Mouse (Mus musculus) lung, embryonic 16.5 days (tissue): ENCODE data around the gene Rnd1. TPM values are rescaled to one million over a fixed set of nuclear protein-coding genes. Genes with fewer than 3 reads are reported as not detected.

Experiments
- ATAC-seq: fragments of 200-750 bp; cut with Nextera tagmentation; 2 replicates; pipeline ENCODE4 v1.8.0; 2017; ENCODE audit warnings: low read depth, mild to moderate bottlenecking, moderate library complexity
- H3K27ac ChIP-seq: fragments of 300-500 bp; sonication (generic); 2 replicates; pipeline ENCODE4 v1.5.1; 2014; ENCODE audit warnings: mild to moderate bottlenecking, control low read depth, low read length
- H3K27me3 ChIP-seq: fragments of 300-500 bp; sonication (generic); 2 replicates; pipeline ENCODE4 v1.6.1; 2014; ENCODE audit warnings: low read depth, low read length, mixed read lengths; ENCODE audit not compliant: control insufficient read depth, insufficient read depth
- H3K36me3 ChIP-seq: fragments of 300-500 bp; sonication (generic); 2 replicates; pipeline ENCODE4 v1.6.1; 2014; ENCODE audit warnings: low read length; ENCODE audit not compliant: control insufficient read depth, insufficient read depth
- H3K4me1 ChIP-seq: fragments of 300-500 bp; sonication (generic); replicated peaks from 2 replicates; pipeline ENCODE4 v1.6.1; 2014; ENCODE audit warnings: low read length, mixed read lengths; ENCODE audit not compliant: control insufficient read depth, insufficient read depth
- H3K4me2 ChIP-seq: fragments of 300-500 bp; sonication (generic); 2 replicates; pipeline ENCODE4 v1.6.1; 2014; ENCODE audit warnings: low read depth, low read length, control low read depth
- H3K4me3 ChIP-seq: fragments of 300-500 bp; sonication (generic); 2 replicates; pipeline ENCODE4 v1.5.1; 2014; ENCODE audit warnings: mild to moderate bottlenecking, low read length, control low read depth
- H3K9ac ChIP-seq: fragments of 300-500 bp; sonication (generic); 2 replicates; pipeline ENCODE4 v1.6.1; 2014; ENCODE audit warnings: low read length, control low read depth
- H3K9me3 ChIP-seq: fragments of 300-500 bp; sonication (generic); 2 replicates; pipeline ENCODE4 v1.6.1; 2016; ENCODE audit warnings: low read length; ENCODE audit not compliant: control insufficient read depth
- WGBS: fragments of 180-500 bp; shearing (Covaris S2); extraction: QIAGEN DNeasy Blood & Tissue Kit; methylation state at CpG from one replicate; pipeline ENCODE4 v1.1.7; 2014; 5-methylcytosine and 5-hydroxymethylcytosine counted together
- polyA plus RNA-seq: library from polyadenylated mRNA; unstranded; fragments of >200 nt; fragmentation: Nextera tagmentation; extraction: Ambion mirVana; gene quantifications from 2 replicates; pipeline ENCODE4 v1.2.1, GENCODE M21; 2015

The Rnd1 gene
- polyA plus RNA-seq, 1 experiment from 2014 or later = 0.68 TPM

DNA sequence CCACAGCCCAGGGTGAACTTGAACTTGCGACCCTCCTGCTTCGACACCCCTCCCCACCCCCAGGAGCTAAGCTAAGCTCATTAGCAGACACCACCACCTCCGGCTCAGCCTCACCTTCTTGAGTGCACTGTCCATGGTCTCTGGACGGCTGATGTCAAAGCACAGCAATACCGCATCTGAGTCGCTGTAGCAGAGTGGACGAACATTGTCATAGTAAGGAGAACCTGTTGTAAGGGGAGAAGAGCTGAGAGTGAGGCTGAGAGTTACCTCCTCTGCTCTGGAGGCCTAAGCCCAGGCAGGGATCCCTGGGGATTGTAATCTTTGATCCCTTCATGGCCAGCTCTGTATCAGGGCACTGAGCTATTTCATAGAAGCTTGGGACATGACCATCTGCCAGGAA lies 3.5 kb downstream of the Rnd1 start:
- Histone ChIP-seq H3K27me3 (peaks cover 39% of the 10 kb centered on the region), H3K4me3 (no peak overlapping the region), H3K27ac (no peak overlapping the region), H3K36me3 (no peaks in the 10 kb centered on the region), H3K4me2 (no peak overlapping the region), H3K9ac (no peak overlapping the region), H3K4me1 (peaks cover 16% of the 10 kb centered on the region), H3K9me3 (no peaks in the 10 kb centered on the region)
- WGBS = 76% methylated on average over 7 of the region's 7 CpGs
- no peak for ATAC-seq

DNA sequence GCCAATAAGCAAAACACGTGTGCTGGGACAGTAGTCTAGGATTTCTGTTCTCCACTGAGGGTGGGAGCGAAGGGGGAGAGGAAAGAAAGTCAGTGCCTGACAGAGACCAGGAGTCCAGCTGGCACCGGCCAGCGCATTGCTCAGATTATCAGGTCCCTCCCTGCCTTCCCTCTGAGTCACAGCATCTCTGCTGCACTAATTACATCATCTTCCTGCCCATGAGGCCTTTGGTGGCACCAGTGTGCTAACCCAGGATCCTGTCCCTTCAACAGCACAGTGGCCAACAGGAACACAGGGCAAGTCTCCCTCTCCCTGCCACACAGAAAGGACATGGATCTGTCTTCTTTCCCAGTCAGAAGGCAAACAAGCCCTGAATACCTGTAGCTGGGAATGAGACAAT lies 4.7 kb downstream of the Rnd1 start:
- 63% methylated on average over 4 of the region's 4 CpGs for WGBS
- Histone ChIP-seq H3K27ac (no peak overlapping the region), H3K27me3 (peaks cover 38% of the 10 kb centered on the region)

GRCm38 (mm10) chr15:98664042-98664907 lies 13.0 kb downstream of the Rnd1 start:
- Histone ChIP-seq H3K27me3 (no peaks in the 10 kb centered on the region), H3K4me2 (no peak overlapping the region), H3K9me3 (no peaks in the 10 kb centered on the region), H3K27ac (no peak overlapping the region), H3K36me3 (peaks cover 3% of the 10 kb centered on the region; the same call in 1 of the 2 replicates), H3K4me1 (peaks cover 8% of the 10 kb centered on the region), H3K4me3 (no peak overlapping the region), H3K9ac (no peak overlapping the region)
- ATAC-seq = no peak
- WGBS = 65% methylated on average over 11 of the region's 11 CpGs

More for the DNA sequence above, 4.7 kb downstream of the Rnd1 start:
- Histone ChIP-seq H3K36me3 (no peaks in the 10 kb centered on the region), H3K9me3 (no peaks in the 10 kb centered on the region), H3K9ac (no peak overlapping the region), H3K4me1 (peaks cover 16% of the 10 kb centered on the region), H3K4me2 (no peak overlapping the region), H3K4me3 (no peak overlapping the region)
- no peak for ATAC-seq

DNA sequence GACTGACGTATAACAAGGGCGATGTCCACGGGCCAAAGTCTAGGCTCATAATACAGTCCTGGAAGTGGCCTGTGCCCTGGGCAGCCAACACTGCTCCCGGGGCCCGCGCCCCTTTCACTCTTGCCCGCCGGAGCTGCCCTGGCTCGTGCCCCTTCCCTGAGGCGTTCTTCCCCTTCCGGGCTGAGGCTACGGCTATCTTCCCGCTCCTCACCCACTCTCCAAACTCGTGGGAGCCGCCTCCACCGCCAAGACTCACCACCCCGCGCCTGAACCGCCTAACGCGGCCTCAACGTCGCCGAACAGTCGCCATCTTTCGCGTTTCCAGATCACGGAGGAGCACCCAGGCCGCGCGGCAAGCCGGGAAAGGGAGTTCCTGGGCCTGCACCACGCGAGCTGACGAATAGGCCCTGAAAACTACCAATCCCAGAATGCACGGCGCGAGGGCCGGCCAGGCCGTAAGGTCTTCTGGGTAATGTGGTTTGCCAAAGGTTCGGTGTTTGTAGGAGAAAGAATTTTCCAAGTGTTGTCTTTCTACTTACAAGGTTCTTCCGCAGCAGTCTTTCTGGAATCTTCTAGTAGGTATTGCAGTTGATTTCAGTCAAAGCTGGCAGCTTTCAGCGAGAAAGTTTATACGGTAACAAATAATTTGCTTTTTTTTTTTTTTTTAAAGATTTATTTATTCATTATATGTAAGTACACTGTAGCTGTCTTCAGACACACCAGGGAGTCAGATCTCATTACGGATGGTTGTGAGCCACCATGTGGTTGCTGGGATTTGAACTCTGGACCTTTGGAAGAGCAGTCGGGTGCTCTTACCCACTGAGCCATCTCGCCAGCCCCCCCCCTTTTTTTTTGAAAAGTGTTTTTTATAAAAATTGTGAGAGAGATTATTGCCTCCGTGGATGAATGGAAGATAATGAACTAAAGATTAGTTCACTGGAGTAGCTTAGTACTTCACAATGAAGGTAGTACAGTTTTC lies 14.4 kb downstream of the Rnd1 start, which contains the start of gene Ddx23:
Ddx23 (minus strand) TSS at position 328 of the 979 bp plus-strand sequence.
- Histone ChIP-seq H3K4me1 (peaks cover 8% of the 10 kb centered on the region), H3K27me3 (no peaks in the 10 kb centered on the region), H3K4me3 (peak within 1 kb of the TSS; percentile 90), H3K36me3 (peaks cover 14% of the 10 kb centered on the region), H3K9ac (peak within 1 kb of the TSS; percentile 97), H3K4me2 (peak within 1 kb of the TSS; percentile 82), H3K9me3 (no peaks in the 10 kb centered on the region), H3K27ac (peak within 1 kb of the TSS; percentile 79)
- WGBS = 3% methylated on average over 47 of the region's 48 CpGs
- peak; percentile 98 for ATAC-seq

DNA sequence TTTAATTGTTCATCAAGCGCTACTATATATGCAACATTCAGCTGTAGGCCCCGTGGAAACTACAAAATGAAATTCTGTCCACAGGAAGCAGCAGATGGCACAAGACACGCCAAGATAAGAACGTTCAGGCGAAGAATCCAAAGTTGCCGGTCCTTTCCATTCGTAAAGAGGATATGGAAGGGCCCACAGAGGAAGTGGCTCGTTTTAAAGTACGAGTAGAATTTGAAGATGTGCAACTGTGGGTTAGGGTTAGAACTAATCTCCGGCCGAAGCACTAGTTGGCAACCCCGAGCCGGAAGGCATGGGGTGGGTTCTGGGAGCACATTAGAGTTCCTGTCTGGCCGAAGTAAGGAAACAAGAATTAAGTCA lies 15.1 kb downstream of the Rnd1 start:
- under 1% methylated on average over 14 of the region's 14 CpGs for WGBS
- H3K27ac ChIP-seq = peak overlapping the region; percentile 79

GRCm38 (mm10) chr15:98656982-98657751 lies 20.1 kb downstream of the Rnd1 start:
- 75% methylated on average over 15 of the region's 15 CpGs for WGBS
- no peaks in the 10 kb centered on the region for H3K9me3 ChIP-seq
- H3K9ac ChIP-seq = no peak overlapping the region
- ATAC-seq = no peak
- H3K36me3 ChIP-seq = peaks cover 52% of the 10 kb centered on the region
- peaks cover 8% of the 10 kb centered on the region for H3K4me1 ChIP-seq
- no peak overlapping the region for H3K27ac ChIP-seq
- H3K27me3 ChIP-seq = no peaks in the 10 kb centered on the region
- H3K4me3 ChIP-seq = no peak overlapping the region
- no peak overlapping the region for H3K4me2 ChIP-seq

More for the DNA sequence above, 15.1 kb downstream of the Rnd1 start:
- Histone ChIP-seq H3K9me3 (no peaks in the 10 kb centered on the region), H3K4me1 (peaks cover 8% of the 10 kb centered on the region), H3K4me2 (peak overlapping the region; percentile 82), H3K36me3 (peaks cover 20% of the 10 kb centered on the region), H3K27me3 (no peaks in the 10 kb centered on the region), H3K9ac (peak overlapping the region; percentile 97), H3K4me3 (peak overlapping the region; percentile 90)
- no peak; the same call in 1 of the 2 replicates for ATAC-seq

GRCm38 (mm10) chr15:98652174-98652573 lies 25.1 kb downstream of the Rnd1 start:
- no peak overlapping the region for H3K4me3 ChIP-seq
- no peaks in the 10 kb centered on the region for H3K9me3 ChIP-seq
- 94% methylated on average over 8 of the region's 8 CpGs for WGBS
- no peak for ATAC-seq
- H3K27me3 ChIP-seq = no peaks in the 10 kb centered on the region
- H3K36me3 ChIP-seq = peaks cover 76% of the 10 kb centered on the region
- H3K4me2 ChIP-seq = no peak overlapping the region
- no peaks in the 10 kb centered on the region for H3K4me1 ChIP-seq
- no peak overlapping the region for H3K27ac ChIP-seq
- no peak overlapping the region for H3K9ac ChIP-seq

DNA sequence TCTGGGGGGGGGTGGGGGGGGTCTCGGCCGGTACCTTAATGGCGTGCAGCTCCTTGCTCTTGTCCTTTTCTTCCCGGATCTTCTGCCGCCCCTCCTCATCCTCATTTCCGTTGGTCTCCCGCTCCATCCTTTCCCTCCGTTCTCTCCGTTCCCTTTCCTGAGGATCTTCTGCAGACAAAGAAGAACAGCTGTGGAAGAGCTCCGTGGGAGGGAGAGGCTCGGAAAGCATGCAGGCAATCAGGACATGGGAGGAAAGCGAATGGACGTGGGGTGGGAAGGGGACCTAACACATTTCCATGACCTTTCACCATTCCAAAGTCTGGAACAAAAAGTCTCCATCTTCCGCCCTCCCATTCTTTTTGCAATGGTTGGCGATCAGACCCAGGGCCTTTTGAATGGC lies 25.8 kb downstream of the Rnd1 start:
- H3K4me2 ChIP-seq = no peak overlapping the region
- 89% methylated on average over 15 of the region's 15 CpGs for WGBS
- no peak for ATAC-seq

More for the DNA sequence above, 25.8 kb downstream of the Rnd1 start:
- H3K4me3 ChIP-seq = no peak overlapping the region
- no peaks in the 10 kb centered on the region for H3K9me3 ChIP-seq
- no peaks in the 10 kb centered on the region for H3K4me1 ChIP-seq
- no peak overlapping the region for H3K9ac ChIP-seq
- peaks cover 75% of the 10 kb centered on the region for H3K36me3 ChIP-seq
- H3K27me3 ChIP-seq = no peaks in the 10 kb centered on the region
- H3K27ac ChIP-seq = no peak overlapping the region
